Mouse (Mus musculus) forebrain, embryonic 10.5 days (tissue): Measurements from ENCODE around the gene Actn2. TPM values are rescaled to one million over a fixed set of nuclear protein-coding genes. Genes with fewer than 3 reads are reported as not detected.

Experiments
- DNase-seq: peaks from one replicate; pipeline ENCODE4 v3.0.0-alpha.2; 2017; ENCODE audit warnings: low spot score; ENCODE audit errors: extremely low spot score
- H3K27ac ChIP-seq: fragments of 300-500 bp; sonication (generic); 2 replicates; pipeline ENCODE4 v1.5.1; 2016; ENCODE audit warnings: mild to moderate bottlenecking
- H3K27me3 ChIP-seq: fragments of 300-500 bp; sonication (generic); 2 replicates; pipeline ENCODE4 v1.6.1; 2016; ENCODE audit warnings: mild to moderate bottlenecking; ENCODE audit not compliant: poor library complexity, severe bottlenecking
- H3K36me3 ChIP-seq: fragments of 300-500 bp; sonication (generic); replicated peaks from 2 replicates; pipeline ENCODE4 v1.6.1; 2016; ENCODE audit warnings: mild to moderate bottlenecking, moderate library complexity
- H3K4me1 ChIP-seq: fragments of 300-500 bp; sonication (generic); 2 replicates; pipeline ENCODE4 v1.6.1; 2016
- H3K4me3 ChIP-seq: fragments of 300-500 bp; sonication (generic); 2 replicates; pipeline ENCODE4 v1.5.1; 2016; ENCODE audit warnings: mild to moderate bottlenecking, moderate library complexity
- H3K9me3 ChIP-seq: fragments of 300-500 bp; sonication (generic); 2 replicates; pipeline ENCODE4 v1.6.1; 2016; ENCODE audit warnings: mild to moderate bottlenecking, moderate library complexity
- WGBS: fragments of 180-500 bp; shearing (Covaris S2); methylation state at CpG from one replicate; pipeline ENCODE4 v1.1.7; 2016; 5-methylcytosine and 5-hydroxymethylcytosine counted together
- polyA plus RNA-seq: library from polyadenylated mRNA; unstranded; fragments of >200 nt; fragmentation: Nextera tagmentation; extraction: Ambion mirVana; gene quantifications from 2 replicates; pipeline ENCODE4 v1.2.1, GENCODE M21; 2016

The Actn2 gene
- 1.8 and 2.2 TPM in 2 replicates for polyA plus RNA-seq

GRCm38 (mm10) chr13:12340183-12340975 lies at the start of gene Actn2:
Gene Actn2, minus strand, starts transcription at chr13:12340760.
- Histone ChIP-seq H3K27me3 (peaks cover 16% of the 10 kb centered on the region; the same call in 1 of the 2 replicates), H3K27ac (peak within 1 kb of the TSS; percentile 78), H3K4me3 (peak within 1 kb of the TSS; percentile 59), H3K4me1 (peaks cover 14% of the 10 kb centered on the region), H3K9me3 (no peaks in the 10 kb centered on the region), H3K36me3 (no peaks in the 10 kb centered on the region)
- DNase-seq = peak; percentile 89
- under 1% methylated on average over 41 of the region's 43 CpGs for WGBS

- no peaks in the 10 kb centered on the region for H3K27me3 ChIP-seq
- H3K36me3 ChIP-seq = no peaks in the 10 kb centered on the region
- H3K4me1 ChIP-seq = 0 out of 2 replicates have a peak, but pooled peaks cover 3% of the 10 kb centered on the region
- H3K27ac ChIP-seq = no peak overlapping the region
- no peak overlapping the region for H3K4me3 ChIP-seq
- H3K9me3 ChIP-seq = no peaks in the 10 kb centered on the region
- DNase-seq = no peak
These were observed 45.7 kb upstream of the Actn2 start for GRCm38 (mm10) chr13:12386286-12386685.

GRCm38 (mm10) chr13:12384796-12385195 lies 44.2 kb upstream of the Actn2 start:
- no peaks in the 10 kb centered on the region for H3K27me3 ChIP-seq
- no peak for DNase-seq
- no peak overlapping the region for H3K27ac ChIP-seq
- H3K9me3 ChIP-seq = no peaks in the 10 kb centered on the region
- H3K36me3 ChIP-seq = no peaks in the 10 kb centered on the region
- 0 out of 2 replicates have a peak, but pooled peaks cover 3% of the 10 kb centered on the region for H3K4me1 ChIP-seq
- H3K4me3 ChIP-seq = no peak overlapping the region

GRCm38 (mm10) chr13:12376778-12377177 lies 36.2 kb upstream of the Actn2 start:
- no peaks in the 10 kb centered on the region for H3K27me3 ChIP-seq
- H3K27ac ChIP-seq = no peak overlapping the region
- WGBS = 73% methylated on average over 1 of the region's 1 CpGs
- no peak for DNase-seq
- no peaks in the 10 kb centered on the region for H3K4me1 ChIP-seq
- H3K4me3 ChIP-seq = no peak overlapping the region
- no peaks in the 10 kb centered on the region for H3K9me3 ChIP-seq
- no peaks in the 10 kb centered on the region for H3K36me3 ChIP-seq

DNA sequence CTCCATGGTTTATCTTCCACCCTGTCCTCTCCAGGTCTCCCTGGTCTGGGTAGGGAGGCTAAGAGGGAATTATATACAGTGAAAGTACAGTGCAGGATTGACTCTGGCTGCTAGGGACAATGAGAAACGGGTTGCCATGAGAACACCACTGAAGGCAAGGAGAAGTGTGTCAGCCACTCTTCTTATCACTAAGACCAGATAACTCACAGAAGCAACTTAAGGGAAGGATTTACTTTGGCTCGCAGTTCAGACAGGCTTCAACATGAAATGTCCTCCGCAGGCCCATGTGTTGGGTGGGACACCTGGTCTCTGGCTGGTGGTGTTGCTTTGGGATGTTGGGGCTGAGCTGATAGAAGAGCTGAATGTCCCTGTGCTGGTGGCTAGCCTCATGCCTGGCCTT lies 32.2 kb upstream of the Actn2 start:
- H3K27ac ChIP-seq = no peak overlapping the region
- DNase-seq = no peak
- 90% methylated on average over 3 of the region's 3 CpGs for WGBS
- H3K4me1 ChIP-seq = no peaks in the 10 kb centered on the region
- no peak overlapping the region for H3K4me3 ChIP-seq
- H3K27me3 ChIP-seq = no peaks in the 10 kb centered on the region
- no peaks in the 10 kb centered on the region for H3K9me3 ChIP-seq
- no peaks in the 10 kb centered on the region for H3K36me3 ChIP-seq

DNA sequence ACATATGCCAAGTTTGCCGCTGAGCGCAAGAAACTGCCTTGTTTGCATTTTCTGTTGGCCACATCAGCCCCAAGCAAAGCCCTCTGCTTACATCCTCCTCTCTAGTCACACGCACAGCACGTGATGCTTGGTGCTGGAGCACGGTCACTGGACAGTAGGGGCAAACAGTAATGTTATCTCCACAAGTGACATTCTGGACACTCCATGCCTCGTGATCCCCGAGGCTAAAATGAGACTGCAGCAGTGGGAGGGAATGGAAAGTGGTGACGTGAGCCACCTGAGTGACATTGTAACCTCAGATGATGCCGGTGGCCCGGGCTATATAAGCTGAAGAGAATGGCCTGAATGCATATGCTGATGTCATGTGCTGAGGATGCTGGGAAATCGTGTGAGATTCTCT lies 29.4 kb upstream of the Actn2 start:
- Histone ChIP-seq H3K36me3 (no peaks in the 10 kb centered on the region), H3K4me3 (no peak overlapping the region), H3K27ac (no peak overlapping the region), H3K27me3 (no peaks in the 10 kb centered on the region), H3K9me3 (no peaks in the 10 kb centered on the region), H3K4me1 (no peaks in the 10 kb centered on the region)
- WGBS = 90% methylated on average over 11 of the region's 11 CpGs
- DNase-seq = no peak

DNA sequence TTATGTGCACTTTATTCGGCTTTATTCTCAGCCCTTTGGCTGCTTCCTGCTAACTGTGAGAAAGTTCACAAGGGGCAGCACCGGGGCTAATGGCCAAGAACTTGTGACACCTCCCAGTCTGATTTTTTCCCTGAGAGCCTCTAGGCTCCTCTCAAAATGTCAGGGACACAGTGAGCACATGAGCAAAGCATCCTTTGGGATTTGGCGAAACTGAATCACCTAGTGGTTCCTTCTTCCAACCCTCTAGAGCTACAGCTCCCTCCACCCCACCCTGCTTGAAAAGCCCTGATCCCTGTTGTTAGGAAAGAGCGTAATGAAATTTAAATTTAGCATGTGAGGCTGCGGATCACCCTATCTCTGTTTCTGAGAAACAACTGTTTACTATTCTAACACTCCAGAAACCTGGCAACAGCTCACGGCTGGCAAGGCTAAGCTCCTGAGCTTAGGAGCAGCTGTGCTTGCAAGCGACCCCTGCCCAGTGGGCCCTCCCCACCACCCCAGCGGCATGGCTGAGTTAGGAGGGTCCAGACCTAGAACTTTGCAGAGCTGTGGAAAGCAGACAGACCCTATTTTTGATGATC lies 28.6 kb upstream of the Actn2 start:
- Histone ChIP-seq H3K27ac (no peak overlapping the region), H3K36me3 (no peaks in the 10 kb centered on the region), H3K4me3 (no peak overlapping the region), H3K9me3 (no peaks in the 10 kb centered on the region), H3K27me3 (no peaks in the 10 kb centered on the region), H3K4me1 (no peaks in the 10 kb centered on the region)
- WGBS = 66% methylated on average over 8 of the region's 8 CpGs
- DNase-seq = no peak

- WGBS = 82% methylated on average over 4 of the region's 4 CpGs
These were observed 20.9 kb upstream of the Actn2 start for GRCm38 (mm10) chr13:12361486-12361885.

GRCm38 (mm10) chr13:12357554-12357953 lies 17.0 kb upstream of the Actn2 start:
- 81% methylated on average over 5 of the region's 5 CpGs for WGBS
- H3K4me3 ChIP-seq = no peak overlapping the region
- no peak for DNase-seq
- H3K9me3 ChIP-seq = no peaks in the 10 kb centered on the region
- H3K27ac ChIP-seq = no peak overlapping the region
- H3K4me1 ChIP-seq = no peaks in the 10 kb centered on the region
- H3K27me3 ChIP-seq = no peaks in the 10 kb centered on the region
- no peaks in the 10 kb centered on the region for H3K36me3 ChIP-seq

More at GRCm38 (mm10) chr13:12361486-12361885, 20.9 kb upstream of the Actn2 start:
- no peak for DNase-seq
- no peaks in the 10 kb centered on the region for H3K4me1 ChIP-seq
- H3K27ac ChIP-seq = no peak overlapping the region
- no peaks in the 10 kb centered on the region for H3K9me3 ChIP-seq
- H3K27me3 ChIP-seq = no peaks in the 10 kb centered on the region
- no peaks in the 10 kb centered on the region for H3K36me3 ChIP-seq
- no peak overlapping the region for H3K4me3 ChIP-seq

DNA sequence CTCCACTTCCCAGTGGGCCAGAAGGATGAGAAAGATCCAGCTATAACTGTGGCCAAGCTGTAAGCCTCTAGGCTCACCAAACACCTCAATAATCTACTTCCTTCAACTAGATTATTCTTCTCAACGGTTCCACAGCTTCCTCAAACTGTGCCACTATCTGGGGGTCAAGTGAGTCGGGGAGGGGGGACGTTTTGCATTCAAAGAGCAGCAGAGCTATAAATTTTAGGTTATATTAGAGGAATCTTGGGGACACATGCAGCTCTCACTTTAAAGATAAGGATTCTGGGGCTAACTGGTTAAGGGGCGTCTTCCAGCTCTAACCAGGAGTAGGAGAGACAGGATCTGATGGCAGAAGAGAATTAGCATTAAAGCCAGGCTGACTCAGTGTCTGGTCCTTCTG lies 15.6 kb upstream of the Actn2 start:
- H3K9me3 ChIP-seq = no peaks in the 10 kb centered on the region
- no peaks in the 10 kb centered on the region for H3K4me1 ChIP-seq
- no peaks in the 10 kb centered on the region for H3K36me3 ChIP-seq
- no peak for DNase-seq
- 86% methylated on average over 4 of the region's 4 CpGs for WGBS
- H3K27ac ChIP-seq = no peak overlapping the region
- H3K4me3 ChIP-seq = no peak overlapping the region
- H3K27me3 ChIP-seq = no peaks in the 10 kb centered on the region

DNA sequence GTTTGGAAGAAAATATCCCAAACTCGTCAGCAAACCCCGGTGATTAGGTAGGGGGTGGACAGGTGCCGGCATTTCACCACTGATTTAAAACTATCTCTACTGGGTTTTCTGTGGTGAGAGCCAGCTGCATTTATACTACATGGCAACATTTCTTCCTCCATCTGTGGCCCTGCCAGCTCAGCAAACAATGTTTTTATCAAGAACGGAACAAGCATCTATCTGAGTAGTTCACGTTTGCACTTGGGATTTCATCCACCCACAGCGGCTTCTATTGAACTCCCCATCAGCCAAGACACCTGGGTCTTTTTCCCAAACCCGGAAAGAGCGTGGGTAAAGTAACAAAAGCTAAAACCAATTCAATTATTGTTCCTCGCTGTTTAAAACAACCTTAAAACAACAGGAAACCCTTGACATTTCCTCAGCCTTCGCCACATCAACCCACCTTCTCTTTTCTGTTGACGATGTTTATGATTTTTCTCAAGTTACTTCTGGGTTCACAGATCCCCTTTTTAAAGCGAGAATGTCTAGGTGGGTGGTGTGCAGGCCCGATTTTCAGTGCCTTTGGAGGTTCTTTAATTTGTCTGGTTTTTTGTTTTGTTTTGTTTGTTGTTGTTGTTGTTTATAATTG lies 8.8 kb upstream of the Actn2 start:
- Histone ChIP-seq H3K27ac (no peak overlapping the region), H3K27me3 (no peaks in the 10 kb centered on the region), H3K4me1 (no peaks in the 10 kb centered on the region), H3K36me3 (no peaks in the 10 kb centered on the region), H3K4me3 (no peak overlapping the region), H3K9me3 (no peaks in the 10 kb centered on the region)
- 84% methylated on average over 13 of the region's 13 CpGs for WGBS
- DNase-seq = no peak

DNA sequence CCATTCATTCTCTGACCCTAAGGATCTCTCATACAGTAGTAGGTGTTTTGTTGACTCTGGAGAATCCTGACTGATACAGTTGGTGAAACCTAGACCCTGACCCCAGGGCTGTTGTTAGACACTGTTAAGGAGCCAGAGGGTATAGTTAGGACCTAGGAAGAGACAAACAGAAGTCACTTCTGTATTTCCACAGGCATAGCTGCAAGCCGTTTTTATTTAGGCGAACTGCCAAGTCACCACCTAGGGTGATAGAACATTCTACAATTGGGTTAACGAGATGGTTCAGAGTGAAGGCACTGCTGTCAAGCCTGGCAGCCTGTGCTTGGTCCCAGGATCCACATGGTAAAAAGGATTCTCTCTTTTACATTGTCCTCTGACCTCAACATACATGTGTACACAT lies 6.3 kb upstream of the Actn2 start:
- H3K4me1 ChIP-seq = no peaks in the 10 kb centered on the region
- H3K27me3 ChIP-seq = no peaks in the 10 kb centered on the region
- no peak for DNase-seq
- no peak overlapping the region for H3K27ac ChIP-seq
- no peaks in the 10 kb centered on the region for H3K36me3 ChIP-seq
- WGBS = 88% methylated on average over 3 of the region's 3 CpGs
- no peak overlapping the region for H3K4me3 ChIP-seq
- no peaks in the 10 kb centered on the region for H3K9me3 ChIP-seq

DNA sequence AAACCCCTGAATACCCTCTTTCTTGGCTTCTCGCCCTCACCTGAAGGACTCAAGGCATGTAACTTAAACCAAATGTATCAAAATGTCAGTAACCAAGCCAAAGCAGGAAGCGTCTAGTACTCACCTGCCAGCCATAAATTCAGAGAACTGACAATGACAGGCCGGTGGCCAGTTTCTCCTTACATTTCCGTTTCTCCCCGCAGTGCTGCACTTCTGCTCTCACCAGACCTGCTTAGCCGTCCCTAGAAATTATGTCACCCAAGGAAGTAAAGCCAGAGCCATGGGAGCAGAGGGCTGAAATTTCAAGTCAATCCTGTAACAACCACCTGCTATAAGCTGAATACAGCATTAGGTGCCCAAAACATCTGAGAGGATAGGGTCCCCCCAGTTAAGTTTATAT lies 887 bp upstream of the Actn2 start:
- 65% methylated on average over 6 of the region's 6 CpGs for WGBS
- DNase-seq = no peak

More for the DNA sequence above, 887 bp upstream of the Actn2 start:
- Histone ChIP-seq H3K4me1 (peaks cover 14% of the 10 kb centered on the region), H3K9me3 (no peaks in the 10 kb centered on the region), H3K36me3 (no peaks in the 10 kb centered on the region), H3K27me3 (peaks cover 16% of the 10 kb centered on the region; the same call in 1 of the 2 replicates), H3K4me3 (no peak overlapping the region), H3K27ac (no peak overlapping the region)
